Comparison of ENCODE assay signal across 15 mouse cellular contexts in the genomic region with DNA sequence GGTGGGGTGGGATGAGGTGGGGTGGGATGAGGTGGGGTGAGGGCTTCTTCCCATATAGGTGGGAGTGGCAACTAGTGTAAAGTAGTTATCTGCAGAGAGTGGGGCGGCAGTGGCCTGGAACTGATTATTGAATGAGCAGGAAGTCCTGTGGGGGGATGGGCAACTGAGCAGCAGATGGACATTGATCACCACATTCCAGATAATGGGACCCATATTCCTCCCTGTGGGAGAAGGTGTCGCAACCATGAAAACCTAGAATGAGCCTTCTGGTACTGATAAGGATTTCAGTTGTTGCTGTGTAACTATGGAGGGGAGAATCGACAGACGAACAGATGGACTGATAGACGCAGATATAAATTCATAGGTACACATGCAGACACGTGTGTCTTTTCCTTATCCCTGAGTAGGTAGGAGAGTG. TPM values are rescaled to one million over a fixed set of nuclear protein-coding genes. Genes with fewer than 3 reads are reported as not detected.
DNase-seq lines count a peak whose midpoint lies in the region; ATAC-seq and TF ChIP-seq lines count a peak whose summit lies in the region.
"Had no signal": no experiment of that assay in that cellular context is flagged by ENCODE, and none has a peak within 500 bp of the region (broad histone marks: within the 10 kb centered on the region; RNA-seq: fewer than 3 reads in every experiment).

No protein-coding gene starts in this region.

- H3K27ac ChIP-seq in stomach, embryonic 15.5 days = no peak overlapping the region
- H3K27ac ChIP-seq in stomach, postnatal 0 days (replicated peaks) = no peak overlapping the region
- H3K27ac ChIP-seq in liver, adult 2 months (replicated peaks; ENCODE audit: insufficient read depth, low read depth, low read length) = no peak overlapping the region
- peak overlapping the region; percentile 29; the same call in 1 of the 2 replicates for H3K27ac ChIP-seq in liver, postnatal 0 days (ENCODE audit: low read depth)
- H3K27ac ChIP-seq: hindbrain, embryonic 13.5 days; kidney, embryonic 15.5 days; limb, embryonic 15.5 days had no signal

- TF ChIP-seq POLR2A in liver, adult 2 months (IDR thresholded peaks at IDR 0.05; ENCODE audit: extremely low read depth, insufficient read depth, low read length) = no peak

- TF ChIP-seq EP300 in stomach, postnatal 0 days (optimal IDR thresholded peaks at IDR 0.05) = no peak
- TF ChIP-seq EP300 in liver, postnatal 0 days (IDR thresholded peaks at IDR 0.05; ENCODE audit: low read depth) = peak; percentile 37; the same call in 1 of the 2 replicates

- DNase-seq in stomach, postnatal 0 days (ENCODE audit: low spot score) = no peak
- DNase-seq in liver, adult 2 months (ENCODE audit: extremely low read depth, low read depth, low spot score) = peak; percentile 19
- DNase-seq in liver, postnatal 0 days = peak; percentile 53
- no peak for DNase-seq in heart, postnatal 4 days
- no peak for DNase-seq in layer of hippocampus, postnatal 36 days
- DNase-seq: cerebellum, adult 9-11 months; lung, postnatal 10 days; midbrain, embryonic 14.5 days had no signal

- no peaks in the 10 kb centered on the region for H3K79me2 ChIP-seq in liver, adult 2 months (ENCODE audit: control insufficient read depth, insufficient read depth, low read length)

- 69% methylated on average over 6 of the region's 6 CpGs for WGBS in stomach, embryonic 15.5 days
- WGBS in stomach, postnatal 0 days = 78% methylated on average over 6 of the region's 6 CpGs
- 24% methylated on average over 6 of the region's 6 CpGs for WGBS in liver, adult 2 months
- WGBS in liver, postnatal 0 days (ENCODE audit: insufficient replicate concordance) = 22% methylated on average over 6 of the region's 6 CpGs

- peaks cover 6% of the 10 kb centered on the region; the same call in 1 of the 2 replicates for H3K4me1 ChIP-seq in stomach, embryonic 15.5 days
- no peaks in the 10 kb centered on the region for H3K4me1 ChIP-seq in stomach, postnatal 0 days (replicated peaks; ENCODE audit: control insufficient read depth, insufficient read depth)
- H3K4me1 ChIP-seq in liver, adult 2 months (ENCODE audit: control insufficient read depth, insufficient read depth, low read length) = peaks cover 1% of the 10 kb centered on the region; the same call in 1 of the 2 replicates
- peaks cover 63% of the 10 kb centered on the region for H3K4me1 ChIP-seq in liver, postnatal 0 days (ENCODE audit: insufficient read depth)
- H3K4me1 ChIP-seq: hindbrain, embryonic 13.5 days; kidney, embryonic 15.5 days; limb, embryonic 15.5 days had no signal

- no peaks in the 10 kb centered on the region for H3K36me3 ChIP-seq in stomach, embryonic 15.5 days
- H3K36me3 ChIP-seq in stomach, postnatal 0 days (ENCODE audit: control insufficient read depth, insufficient read depth, low read length) = no peaks in the 10 kb centered on the region
- H3K36me3 ChIP-seq in liver, adult 2 months (ENCODE audit: control insufficient read depth, insufficient read depth, low read length) = no peaks in the 10 kb centered on the region
- H3K36me3 ChIP-seq in liver, postnatal 0 days (replicated peaks; ENCODE audit: insufficient read depth, low read length) = peaks cover 21% of the 10 kb centered on the region; the same call in 1 of the 2 replicates
- H3K36me3 ChIP-seq: hindbrain, embryonic 13.5 days; kidney, embryonic 15.5 days; limb, embryonic 15.5 days had no signal

- H3K27me3 ChIP-seq in stomach, embryonic 15.5 days (replicated peaks) = no peaks in the 10 kb centered on the region
- H3K27me3 ChIP-seq in stomach, postnatal 0 days (ENCODE audit: control insufficient read depth, insufficient read depth, low read length) = no peaks in the 10 kb centered on the region
- no peaks in the 10 kb centered on the region for H3K27me3 ChIP-seq in liver, adult 2 months (ENCODE audit: control insufficient read depth, insufficient read depth, low read length)
- no peaks in the 10 kb centered on the region for H3K27me3 ChIP-seq in liver, postnatal 0 days (ENCODE audit: insufficient read depth, low read length)
- H3K27me3 ChIP-seq: CH12.LX; hindbrain, embryonic 13.5 days; kidney, embryonic 15.5 days; limb, embryonic 15.5 days had no signal

- no peak overlapping the region for H3K4me2 ChIP-seq in stomach, embryonic 15.5 days
- no peak overlapping the region for H3K4me2 ChIP-seq in stomach, postnatal 0 days (replicated peaks; ENCODE audit: low read depth)
- H3K4me2 ChIP-seq in liver, postnatal 0 days (ENCODE audit: low read depth, low read length) = peak overlapping the region; percentile 4
- H3K4me2 ChIP-seq: hindbrain, embryonic 13.5 days; kidney, embryonic 15.5 days; limb, embryonic 15.5 days had no signal

- no peak overlapping the region for H3K9ac ChIP-seq in stomach, embryonic 15.5 days
- H3K9ac ChIP-seq in stomach, postnatal 0 days (ENCODE audit: low read length) = no peak overlapping the region
- H3K9ac ChIP-seq in liver, adult 2 months (ENCODE audit: low read depth, low read length) = no peak overlapping the region
- H3K9ac ChIP-seq in liver, postnatal 0 days (replicated peaks) = no peak overlapping the region
- H3K9ac ChIP-seq: hindbrain, embryonic 13.5 days; kidney, embryonic 15.5 days; limb, embryonic 15.5 days had no signal

- H3K4me3 ChIP-seq in stomach, embryonic 15.5 days (replicated peaks) = no peak overlapping the region
- no peak overlapping the region for H3K4me3 ChIP-seq in stomach, postnatal 0 days (ENCODE audit: low read depth, low read length)
- no peak overlapping the region for H3K4me3 ChIP-seq in liver, adult 2 months (ENCODE audit: insufficient read depth, low read depth, low read length)
- no peak overlapping the region for H3K4me3 ChIP-seq in liver, postnatal 0 days (ENCODE audit: low read depth, low read length)
- H3K4me3 ChIP-seq: hindbrain, embryonic 13.5 days; kidney, embryonic 15.5 days; limb, embryonic 15.5 days; myocyte had no signal

- TF ChIP-seq CTCF in stomach, postnatal 0 days (IDR thresholded peaks at IDR 0.05; ENCODE audit: low read depth) = no peak
- no peak for TF ChIP-seq CTCF in liver, adult 2 months (IDR thresholded peaks at IDR 0.05; ENCODE audit: low read depth, low read length)
- TF ChIP-seq CTCF in liver, postnatal 0 days (IDR thresholded peaks at IDR 0.05; ENCODE audit: low read depth) = no peak

- ATAC-seq in stomach, embryonic 15.5 days (ENCODE audit: insufficient read depth, low FRiP score, low read depth) = peak; percentile 24; the same call in 1 of the 2 replicates
- no peak for ATAC-seq in stomach, postnatal 0 days (ENCODE audit: low FRiP score, low TSS enrichment)
- peak; percentile 40 for ATAC-seq in liver, postnatal 0 days
- no peak for ATAC-seq in inflammation-experienced regulatory T-cells, adult 6 months

- H3K9me3 ChIP-seq in stomach, embryonic 15.5 days = no peaks in the 10 kb centered on the region
- no peaks in the 10 kb centered on the region for H3K9me3 ChIP-seq in stomach, postnatal 0 days (ENCODE audit: control insufficient read depth, low read length)
- no peaks in the 10 kb centered on the region for H3K9me3 ChIP-seq in liver, postnatal 0 days (ENCODE audit: low read length)
- H3K9me3 ChIP-seq: hindbrain, embryonic 13.5 days; kidney, embryonic 15.5 days; limb, embryonic 15.5 days had no signal

RNA-seq across cellular contexts. Expression of a gene that starts 25.4 kb away (rescaled TPM):
- 107 and 111 TPM in 2 replicates for polyA plus RNA-seq in stomach, embryonic 15.5 days (2015; fragmentation: Nextera tagmentation; extraction: Ambion mirVana)
- polyA plus RNA-seq in stomach, postnatal 0 days (2015; fragmentation: Nextera tagmentation; extraction: Ambion mirVana) = 104 and 106 TPM in 2 replicates
- total RNA-seq in liver, adult 2 months (2014; rRNA removed) = 24.5 and 26.8 TPM in 2 replicates
- 10.8 and 11.1 TPM in 2 replicates for polyA plus RNA-seq in liver, adult 2 months (2012; rRNA removed)
- 44.3 and 46.5 TPM in 2 replicates for polyA plus RNA-seq in liver, postnatal 0 days (2015; fragmentation: Nextera tagmentation; extraction: Ambion mirVana)
- total RNA-seq in heart, postnatal 4 days (2021) = 10 to 100 TPM; 74.1 to 79.4 TPM
- total RNA-seq in layer of hippocampus, postnatal 36 days (2021) = 10 to 100 TPM; 64.8 to 65.3 TPM
- polyA plus RNA-seq in inflammation-experienced regulatory T-cells, adult 6 months (2017; shearing (Covaris generic)) = 100 to 1,000 TPM in 1 of 3 experiments, 10 to 100 TPM in 2; 65.0 to 110 (median 74.0) TPM

RNA-seq across cellular contexts. Expression of a gene that starts 37.6 kb away (rescaled TPM):
- polyA plus RNA-seq in stomach, embryonic 15.5 days (2015; fragmentation: Nextera tagmentation; extraction: Ambion mirVana) = 14.5 and 17.0 TPM in 2 replicates
- polyA plus RNA-seq in stomach, postnatal 0 days (2015; fragmentation: Nextera tagmentation; extraction: Ambion mirVana) = 24.0 and 26.8 TPM in 2 replicates
- total RNA-seq in liver, adult 2 months (2014; rRNA removed) = 1.4 and 1.6 TPM in 2 replicates
- polyA plus RNA-seq in liver, adult 2 months (2012; rRNA removed) = 0.32 and 0.59 TPM in 2 replicates
- 9.6 and 10.3 TPM in 2 replicates for polyA plus RNA-seq in liver, postnatal 0 days (2015; fragmentation: Nextera tagmentation; extraction: Ambion mirVana)
- 1 to 10 TPM; 7.6 to 7.8 TPM for total RNA-seq in heart, postnatal 4 days (2021)
- 1 to 10 TPM; 4.4 to 7.0 TPM for total RNA-seq in layer of hippocampus, postnatal 36 days (2021)
- 10 to 100 TPM; 74.8 to 86.0 (median 84.5) TPM for polyA plus RNA-seq in inflammation-experienced regulatory T-cells, adult 6 months (2017; shearing (Covaris generic))

Comparison
In these comparisons a context has a peak if more than half of its experiments do, and no peak if none do; other contexts are left out.
1. ATAC-seq: peak in stomach, embryonic 15.5 days (single experiment) and liver, postnatal 0 days (single experiment); none in stomach, postnatal 0 days (single experiment) and inflammation-experienced regulatory T-cells, adult 6 months (single experiment).
2. DNase-seq: peak in liver, adult 2 months (single experiment) and liver, postnatal 0 days (single experiment); none in stomach, postnatal 0 days (single experiment), heart, postnatal 4 days (single experiment) and layer of hippocampus, postnatal 36 days (0 of 2).